Mouse (Mus musculus): ENCODE data around the gene Ptn. TPM values are rescaled to one million over a fixed set of nuclear protein-coding genes. Genes with fewer than 3 reads are reported as not detected.

The Ptn gene
- polyA plus RNA-seq, 1 experiment = 0.22 TPM

DNA sequence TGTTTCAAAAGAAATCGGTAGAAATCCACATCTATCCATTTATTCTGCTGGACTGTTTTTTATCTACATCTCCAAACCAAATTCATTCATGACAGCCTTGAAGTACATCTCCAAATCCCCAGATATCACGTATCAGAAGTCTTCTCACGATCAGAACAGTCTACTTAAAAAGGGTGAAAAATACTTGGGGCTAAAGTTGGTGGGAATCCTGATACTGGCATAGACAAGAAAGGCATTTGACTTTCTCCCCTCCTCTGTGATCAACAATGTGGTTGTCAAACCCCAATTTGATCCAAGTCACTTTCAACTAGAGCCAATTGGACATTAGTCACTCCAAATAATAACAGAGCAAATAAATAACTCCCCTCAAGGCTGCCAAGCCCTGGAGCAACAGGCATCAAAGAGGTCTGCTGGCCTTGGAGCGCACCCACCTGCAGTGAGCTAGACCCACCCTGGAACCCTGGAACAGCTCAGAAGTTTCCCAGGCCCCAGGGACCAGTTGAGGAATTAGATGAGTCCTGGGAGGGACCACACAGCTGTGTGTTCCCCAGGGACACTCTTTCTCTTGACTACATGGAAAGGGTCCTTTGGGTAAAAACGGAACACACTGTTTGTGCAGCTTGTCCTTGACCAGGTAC, 9.6 kb downstream of the Ptn start:
- H3K27me3 ChIP-seq (ENCODE audit: control insufficient read depth, insufficient read depth, low read length) = no peaks in the 10 kb centered on the region
- no peak overlapping the region for H3K27ac ChIP-seq (ENCODE audit: insufficient read depth, low read length)
- H3K4me1 ChIP-seq (ENCODE audit: control insufficient read depth, insufficient read depth, insufficient read length) = no peaks in the 10 kb centered on the region
- H3K36me3 ChIP-seq (ENCODE audit: control insufficient read depth, insufficient read depth, low read length) = no peaks in the 10 kb centered on the region
- WGBS = 85% methylated on average over 5 of the region's 5 CpGs
- no peak overlapping the region for H3K4me3 ChIP-seq (ENCODE audit: extremely low read depth, insufficient read depth, insufficient read length)
- DNase-seq (ENCODE audit: low read depth in 1 of 2, low spot score in 2 of 2) = no peak
- TF ChIP-seq CTCF (IDR thresholded peaks at IDR 0.05; ENCODE audit: extremely low read depth, insufficient read depth, insufficient read length, insufficient replicate concordance) (no peak), POLR2A (IDR thresholded peaks at IDR 0.05; ENCODE audit: low read depth, low read length) (no peak)

DNA sequence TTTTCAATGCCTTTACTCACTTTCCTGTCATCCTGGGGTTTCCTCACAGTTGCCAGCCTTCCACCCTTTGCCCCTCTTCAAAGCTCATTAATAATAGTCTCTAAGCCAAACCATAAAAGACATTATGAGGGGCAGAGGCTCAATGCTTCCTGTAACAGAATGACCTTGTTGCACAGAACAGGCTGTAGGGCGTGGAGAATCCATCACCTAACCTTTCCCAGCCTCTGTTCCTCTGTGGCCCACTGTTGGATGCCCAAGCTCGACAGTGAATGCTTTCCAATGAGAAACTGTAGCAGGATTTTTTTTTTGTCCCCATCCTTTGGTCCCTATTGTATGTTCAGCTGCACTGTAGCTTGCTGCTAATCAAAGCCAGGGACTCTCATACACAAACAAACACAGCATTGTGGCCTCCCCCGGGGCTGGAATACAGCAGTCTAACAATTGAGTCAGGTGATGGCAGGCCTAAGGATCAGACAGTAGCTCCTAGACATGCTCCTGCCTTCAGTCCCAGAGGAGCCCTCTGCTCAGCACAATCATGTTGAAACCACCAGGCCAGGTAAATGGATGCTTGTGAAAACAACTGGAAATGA, 12.9 kb downstream of the Ptn start:
- no peaks in the 10 kb centered on the region for H3K36me3 ChIP-seq (ENCODE audit: control insufficient read depth, insufficient read depth, low read length)
- DNase-seq (ENCODE audit: low read depth in 1 of 2, low spot score in 2 of 2) = no peak
- no peak for TF ChIP-seq POLR2A (IDR thresholded peaks at IDR 0.05; ENCODE audit: low read depth, low read length)
- no peak for TF ChIP-seq CTCF (IDR thresholded peaks at IDR 0.05; ENCODE audit: extremely low read depth, insufficient read depth, insufficient read length, insufficient replicate concordance)
- H3K27me3 ChIP-seq (ENCODE audit: control insufficient read depth, insufficient read depth, low read length) = no peaks in the 10 kb centered on the region
- H3K27ac ChIP-seq (ENCODE audit: insufficient read depth, low read length) = no peak overlapping the region
- H3K4me3 ChIP-seq (ENCODE audit: extremely low read depth, insufficient read depth, insufficient read length) = no peak overlapping the region
- 76% methylated on average over 3 of the region's 3 CpGs for WGBS
- no peaks in the 10 kb centered on the region for H3K4me1 ChIP-seq (ENCODE audit: control insufficient read depth, insufficient read depth, insufficient read length)

DNA sequence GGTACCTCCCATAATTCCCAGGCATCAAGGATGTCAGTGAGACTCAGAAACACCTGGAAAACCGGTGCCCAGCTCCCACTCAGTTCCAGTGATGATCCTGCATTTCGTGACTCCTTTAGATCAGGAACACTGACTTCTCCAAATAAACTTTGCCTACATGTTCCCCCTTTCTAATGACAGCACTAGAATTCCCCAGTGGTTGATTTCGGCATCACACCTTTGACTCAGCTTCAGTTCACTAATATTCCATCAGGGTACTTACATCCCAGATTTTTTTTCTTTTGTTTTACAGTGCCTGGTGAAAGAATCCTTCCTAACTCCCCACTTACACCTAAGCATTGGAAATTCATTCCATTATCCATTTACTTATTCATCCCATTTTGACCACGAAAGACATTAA, 15.5 kb downstream of the Ptn start:
- no peak for DNase-seq (ENCODE audit: low read depth in 1 of 2, low spot score in 2 of 2)
- no peak overlapping the region for H3K4me3 ChIP-seq (ENCODE audit: extremely low read depth, insufficient read depth, insufficient read length)
- TF ChIP-seq POLR2A (IDR thresholded peaks at IDR 0.05; ENCODE audit: low read depth, low read length) (no peak), CTCF (IDR thresholded peaks at IDR 0.05; ENCODE audit: extremely low read depth, insufficient read depth, insufficient read length, insufficient replicate concordance) (no peak)
- no peaks in the 10 kb centered on the region for H3K4me1 ChIP-seq (ENCODE audit: control insufficient read depth, insufficient read depth, insufficient read length)
- H3K27me3 ChIP-seq (ENCODE audit: control insufficient read depth, insufficient read depth, low read length) = no peaks in the 10 kb centered on the region
- H3K27ac ChIP-seq (ENCODE audit: insufficient read depth, low read length) = no peak overlapping the region
- WGBS = 84% methylated on average over 4 of the region's 4 CpGs
- H3K36me3 ChIP-seq (ENCODE audit: control insufficient read depth, insufficient read depth, low read length) = no peaks in the 10 kb centered on the region

DNA sequence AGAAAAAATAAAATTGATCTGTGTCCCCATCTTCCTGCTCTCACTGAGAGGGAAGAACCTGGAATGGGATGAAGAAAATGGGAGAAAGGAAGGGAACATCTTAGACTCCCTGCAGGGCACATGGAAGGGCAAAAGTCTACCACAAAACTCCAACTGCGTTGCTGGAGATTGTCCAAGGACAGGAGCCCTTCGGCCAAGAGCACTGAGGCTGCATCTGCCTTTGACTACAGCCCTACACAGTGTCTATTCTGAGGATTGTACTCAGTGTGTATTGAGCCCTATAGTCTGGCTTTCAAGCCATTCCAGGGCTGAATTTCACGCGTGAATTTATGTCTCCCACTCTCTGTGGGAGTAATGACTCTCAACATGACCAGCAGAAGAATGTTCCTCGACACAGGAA, 16.2 kb downstream of the Ptn start:
- no peaks in the 10 kb centered on the region for H3K27me3 ChIP-seq (ENCODE audit: control insufficient read depth, insufficient read depth, low read length)
- TF ChIP-seq POLR2A (IDR thresholded peaks at IDR 0.05; ENCODE audit: low read depth, low read length) = no peak
- no peak for TF ChIP-seq CTCF (IDR thresholded peaks at IDR 0.05; ENCODE audit: extremely low read depth, insufficient read depth, insufficient read length, insufficient replicate concordance)
- H3K36me3 ChIP-seq (ENCODE audit: control insufficient read depth, insufficient read depth, low read length) = no peaks in the 10 kb centered on the region
- H3K27ac ChIP-seq (ENCODE audit: insufficient read depth, low read length) = no peak overlapping the region
- 75% methylated on average over 5 of the region's 5 CpGs for WGBS
- no peak overlapping the region for H3K4me3 ChIP-seq (ENCODE audit: extremely low read depth, insufficient read depth, insufficient read length)
- no peak for DNase-seq (ENCODE audit: low read depth in 1 of 2, low spot score in 2 of 2)
- H3K4me1 ChIP-seq (ENCODE audit: control insufficient read depth, insufficient read depth, insufficient read length) = no peaks in the 10 kb centered on the region

DNA sequence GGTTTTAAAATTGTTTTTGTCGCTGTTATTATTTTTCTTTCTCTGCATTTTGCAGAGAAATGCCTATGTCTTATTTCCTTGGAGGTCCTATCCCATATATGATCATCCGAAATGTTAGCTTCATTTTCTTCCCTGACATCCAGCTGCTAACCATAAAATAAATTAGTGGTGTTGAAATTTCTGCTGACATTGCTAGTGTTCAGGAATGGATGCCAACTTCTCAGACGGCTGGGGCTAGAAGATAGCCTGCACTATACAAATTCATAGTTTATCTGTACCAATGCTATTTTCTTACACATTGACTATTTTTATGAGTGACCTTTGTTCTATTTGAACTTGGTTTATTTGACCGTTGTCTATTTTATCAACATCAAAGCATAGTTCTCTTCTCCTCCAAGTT, 20.8 kb downstream of the Ptn start:
- H3K4me1 ChIP-seq (ENCODE audit: control insufficient read depth, insufficient read depth, insufficient read length) = no peaks in the 10 kb centered on the region
- DNase-seq (ENCODE audit: low read depth in 1 of 2, low spot score in 2 of 2) = no peak

GRCm38 (mm10) chr6:36788576-36789191, 21.3 kb downstream of the Ptn start:
- Histone ChIP-seq H3K27me3 (ENCODE audit: control insufficient read depth, insufficient read depth, low read length) (no peaks in the 10 kb centered on the region), H3K4me3 (ENCODE audit: extremely low read depth, insufficient read depth, insufficient read length) (no peak overlapping the region), H3K36me3 (ENCODE audit: control insufficient read depth, insufficient read depth, low read length) (no peaks in the 10 kb centered on the region), H3K27ac (ENCODE audit: insufficient read depth, low read length) (no peak overlapping the region), H3K4me1 (ENCODE audit: control insufficient read depth, insufficient read depth, insufficient read length) (no peaks in the 10 kb centered on the region)
- 72% methylated on average over 12 of the region's 12 CpGs for WGBS
- TF ChIP-seq POLR2A (IDR thresholded peaks at IDR 0.05; ENCODE audit: low read depth, low read length) (no peak), CTCF (IDR thresholded peaks at IDR 0.05; ENCODE audit: extremely low read depth, insufficient read depth, insufficient read length, insufficient replicate concordance) (no peak)
- no peak for DNase-seq (ENCODE audit: low read depth in 1 of 2, low spot score in 2 of 2)

More for the DNA sequence above, 20.8 kb downstream of the Ptn start:
- H3K27ac ChIP-seq (ENCODE audit: insufficient read depth, low read length) = no peak overlapping the region
- 86% methylated on average over 4 of the region's 4 CpGs for WGBS
- no peaks in the 10 kb centered on the region for H3K27me3 ChIP-seq (ENCODE audit: control insufficient read depth, insufficient read depth, low read length)
- no peak for TF ChIP-seq CTCF (IDR thresholded peaks at IDR 0.05; ENCODE audit: extremely low read depth, insufficient read depth, insufficient read length, insufficient replicate concordance)
- no peak overlapping the region for H3K4me3 ChIP-seq (ENCODE audit: extremely low read depth, insufficient read depth, insufficient read length)
- no peaks in the 10 kb centered on the region for H3K36me3 ChIP-seq (ENCODE audit: control insufficient read depth, insufficient read depth, low read length)

GRCm38 (mm10) chr6:36784682-36785208, 25.3 kb downstream of the Ptn start:
- no peak overlapping the region for H3K4me3 ChIP-seq (ENCODE audit: extremely low read depth, insufficient read depth, insufficient read length)
- TF ChIP-seq CTCF (IDR thresholded peaks at IDR 0.05; ENCODE audit: extremely low read depth, insufficient read depth, insufficient read length, insufficient replicate concordance) = no peak
- no peak for TF ChIP-seq POLR2A (IDR thresholded peaks at IDR 0.05; ENCODE audit: low read depth, low read length)
- H3K36me3 ChIP-seq (ENCODE audit: control insufficient read depth, insufficient read depth, low read length) = no peaks in the 10 kb centered on the region
- DNase-seq (ENCODE audit: low read depth in 1 of 2, low spot score in 2 of 2) = no peak
- 88% methylated on average over 3 of the region's 3 CpGs for WGBS
- H3K27ac ChIP-seq (ENCODE audit: insufficient read depth, low read length) = no peak overlapping the region
- no peaks in the 10 kb centered on the region for H3K27me3 ChIP-seq (ENCODE audit: control insufficient read depth, insufficient read depth, low read length)
- no peaks in the 10 kb centered on the region for H3K4me1 ChIP-seq (ENCODE audit: control insufficient read depth, insufficient read depth, insufficient read length)

All from spleen, adult 2 months (tissue).